13 mouse cellular contexts compared by ENCODE assay signal in the genomic region with DNA sequence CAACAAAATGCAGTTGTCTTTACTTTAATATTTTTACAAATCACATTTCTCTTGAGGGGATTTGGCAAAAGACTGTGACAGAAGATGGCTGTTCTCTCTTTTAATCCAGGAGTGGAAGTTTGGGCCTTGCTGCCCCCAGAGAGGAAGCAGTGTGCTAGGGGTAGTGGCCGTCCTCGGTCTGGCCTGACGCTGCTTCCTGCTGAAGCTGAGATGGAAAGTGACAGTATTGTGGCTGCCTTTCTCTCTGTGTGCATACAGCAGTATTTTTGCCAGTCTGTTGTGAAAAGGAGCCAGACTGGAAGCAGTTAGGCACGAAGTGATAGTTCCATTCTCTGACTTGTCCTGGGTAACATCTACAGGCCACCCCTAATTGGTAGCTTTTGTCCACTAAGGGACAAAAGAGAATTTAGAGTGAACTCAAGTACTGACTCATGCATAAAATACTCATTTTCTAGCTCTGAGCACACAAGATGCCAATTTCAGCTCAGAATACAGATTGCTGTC. TPM values are rescaled to one million over a fixed set of nuclear protein-coding genes. Genes with fewer than 3 reads are reported as not detected.
A peak's percentile ranks its signal among the peaks of the same experiment; 100 is the strongest.
DNase-seq lines count a peak whose midpoint lies in the region; ATAC-seq and TF ChIP-seq lines count a peak whose summit lies in the region.
"Had no signal": no experiment of that assay in that cellular context is flagged by ENCODE, and none has a peak within 500 bp of the region (broad histone marks: within the 10 kb centered on the region; RNA-seq: fewer than 3 reads in every experiment).

No protein-coding gene starts in this region.

- TF ChIP-seq EP300 in heart, adult 2 months (IDR thresholded peaks at IDR 0.05; ENCODE audit: insufficient read depth, low read depth, low read length) = no peak

- peak overlapping the region; percentile 89 for H3K27ac ChIP-seq in heart, adult 2 months
- no peak overlapping the region for H3K27ac ChIP-seq in heart, embryonic 10.5 days
- no peak overlapping the region for H3K27ac ChIP-seq in intestine, embryonic 15.5 days
- H3K27ac ChIP-seq: embryonic facial prominence, embryonic 12.5 days; liver, embryonic 13.5 days; midbrain, embryonic 13.5 days had no signal

- H3K9ac ChIP-seq in heart, adult 2 months (ENCODE audit: low read depth, low read length) = no peak overlapping the region
- H3K9ac ChIP-seq in intestine, embryonic 15.5 days = no peak overlapping the region
- H3K9ac ChIP-seq: embryonic facial prominence, embryonic 12.5 days; liver, embryonic 13.5 days; midbrain, embryonic 13.5 days had no signal

- H3K36me3 ChIP-seq in heart, adult 2 months (ENCODE audit: control insufficient read depth, insufficient read depth, low read length) = 0 out of 2 replicates have a peak, but pooled peaks cover 2% of the 10 kb centered on the region
- peaks cover 49% of the 10 kb centered on the region for H3K36me3 ChIP-seq in heart, embryonic 10.5 days
- no peaks in the 10 kb centered on the region; the same call in 1 of the 2 replicates for H3K36me3 ChIP-seq in intestine, embryonic 15.5 days

- DNase-seq in heart, adult 2 months = peak; percentile 21 to 37
- no peak for DNase-seq in heart, embryonic 10.5 days (ENCODE audit: low spot score)
- peak; percentile 24 to 37 for DNase-seq in kidney, postnatal 4 days
- no peak for DNase-seq in kidney, postnatal 25 days
- peak; percentile 55 for DNase-seq in NIH3T3 (ENCODE audit: low read depth)
- DNase-seq in heart, postnatal 36 days = peak; percentile 17 to 29
- no peak for DNase-seq in ovary, postnatal 14 days (ENCODE audit: low spot score)
- DNase-seq: liver, embryonic 13.5 days had no signal

- H3K9me3 ChIP-seq in heart, embryonic 10.5 days = no peaks in the 10 kb centered on the region
- H3K9me3 ChIP-seq in intestine, embryonic 15.5 days = no peaks in the 10 kb centered on the region
- H3K9me3 ChIP-seq: embryonic facial prominence, embryonic 12.5 days; liver, embryonic 13.5 days; midbrain, embryonic 13.5 days had no signal

- no peak for TF ChIP-seq CTCF in heart, adult 2 months (IDR thresholded peaks at IDR 0.05)

- ATAC-seq in intestine, embryonic 15.5 days = no peak
- ATAC-seq: CD4-positive, CD25-positive, alpha-beta regulatory T cell, adult 4 months; midbrain, embryonic 13.5 days had no signal

- no peaks in the 10 kb centered on the region for H3K79me2 ChIP-seq in heart, adult 2 months (replicated peaks; ENCODE audit: control insufficient read depth, insufficient read depth, low read length)

- no peak overlapping the region for H3K4me3 ChIP-seq in heart, adult 2 months
- H3K4me3 ChIP-seq in heart, embryonic 10.5 days = no peak overlapping the region
- no peak overlapping the region for H3K4me3 ChIP-seq in intestine, embryonic 15.5 days (replicated peaks)
- H3K4me3 ChIP-seq: embryonic facial prominence, embryonic 12.5 days; liver, embryonic 13.5 days; midbrain, embryonic 13.5 days had no signal

- TF ChIP-seq POLR2A in heart, adult 2 months (IDR thresholded peaks at IDR 0.05; ENCODE audit: insufficient read depth, low read depth, low read length) = no peak

- intact Hi-C loops in heart, adult 2 months (cut with DNase I) = loop anchor here (2.0 to 5.0 kb wide), 2 partner anchors 59 to 204 kb away; a partner anchor contains a TSS
- intact Hi-C loops in heart, postnatal 36 days (cut with DNase I) = no loop called here

- WGBS in heart, adult 2 months = 7% methylated on average over 4 of the region's 4 CpGs
- 84% methylated on average over 4 of the region's 4 CpGs for WGBS in heart, embryonic 10.5 days
- WGBS in intestine, embryonic 15.5 days = 87% methylated on average over 4 of the region's 4 CpGs

- H3K27me3 ChIP-seq in heart, adult 2 months (ENCODE audit: control insufficient read depth, insufficient read depth, low read length) = no peaks in the 10 kb centered on the region
- no peaks in the 10 kb centered on the region for H3K27me3 ChIP-seq in heart, embryonic 10.5 days (ENCODE audit: insufficient read depth, poor library complexity, severe bottlenecking)
- H3K27me3 ChIP-seq in intestine, embryonic 15.5 days (replicated peaks) = no peaks in the 10 kb centered on the region
- H3K27me3 ChIP-seq: embryonic facial prominence, embryonic 12.5 days; liver, embryonic 13.5 days; midbrain, embryonic 13.5 days had no signal

- H3K4me2 ChIP-seq in intestine, embryonic 15.5 days (replicated peaks) = no peak overlapping the region
- H3K4me2 ChIP-seq: embryonic facial prominence, embryonic 12.5 days; liver, embryonic 13.5 days; midbrain, embryonic 13.5 days had no signal

- peaks cover 4% of the 10 kb centered on the region for H3K4me1 ChIP-seq in heart, adult 2 months (ENCODE audit: control insufficient read depth, insufficient read depth, low read length)
- no peaks in the 10 kb centered on the region for H3K4me1 ChIP-seq in heart, embryonic 10.5 days
- H3K4me1 ChIP-seq in intestine, embryonic 15.5 days (replicated peaks) = no peaks in the 10 kb centered on the region
- H3K4me1 ChIP-seq: embryonic facial prominence, embryonic 12.5 days; midbrain, embryonic 13.5 days had no signal

RNA-seq across cellular contexts. Expression of a gene that starts 18.6 kb away (rescaled TPM):
- 1 to 10 TPM; 7.9 to 9.6 TPM for total RNA-seq in heart, adult 2 months (2021)
- 7.3 and 10.3 TPM in 2 replicates for polyA plus RNA-seq in heart, adult 2 months (2012; rRNA removed)
- 42.0 and 51.3 TPM in 2 replicates for polyA plus RNA-seq in heart, embryonic 10.5 days (2016; fragmentation: Nextera tagmentation; extraction: Ambion mirVana)
- total RNA-seq in heart, postnatal 36 days (2021) = 10 to 100 TPM in 1 of 2 experiments, 1 to 10 TPM in 1; 8.6 to 10.1 TPM
- 45.1 and 47.9 TPM in 2 replicates for polyA plus RNA-seq in intestine, embryonic 15.5 days (2015; fragmentation: Nextera tagmentation; extraction: Ambion mirVana)

RNA-seq across cellular contexts. Expression of a gene that starts 18.7 kb away (rescaled TPM):
- under 1 TPM in 1 of 2 experiments, not detected in 1; 0.13 TPM for total RNA-seq in heart, adult 2 months (2021)
- polyA plus RNA-seq in heart, adult 2 months (2012; rRNA removed) = 0.06 TPM in 1 of 2 replicates, not detected in the other
- polyA plus RNA-seq in heart, embryonic 10.5 days (2016; fragmentation: Nextera tagmentation; extraction: Ambion mirVana) = 10.1 and 12.6 TPM in 2 replicates
- not detected for total RNA-seq in heart, postnatal 36 days (2021)
- polyA plus RNA-seq in intestine, embryonic 15.5 days (2015; fragmentation: Nextera tagmentation; extraction: Ambion mirVana) = 10.1 and 10.2 TPM in 2 replicates
- total RNA-seq: gastrocnemius, adult 8-10 months had no signal

Comparison
In these comparisons a context has a peak if more than half of its experiments do, and no peak if none do; other contexts are left out.
1. DNase-seq: peak in heart, adult 2 months (2 of 2), kidney, postnatal 4 days (2 of 2), NIH3T3 (single experiment) and heart, postnatal 36 days (2 of 2); none in heart, embryonic 10.5 days (single experiment), kidney, postnatal 25 days (0 of 2) and ovary, postnatal 14 days (single experiment).
2. RNA of a gene that starts 18.7 kb away (polyA plus RNA-seq): 10.1 to 12.6 TPM in heart, embryonic 10.5 days and 10.1 to 10.2 TPM in intestine, embryonic 15.5 days; 0.06 TPM in heart, adult 2 months; every median in the first group is over 10 times any median in the second.